Mouse (Mus musculus) cerebellum, adult 11 months (tissue): ENCODE measurements around the gene Rxrb.

Experiments used
- DNase-seq: peaks from one replicate; pipeline ENCODE4 v3.0.0; 2022

Rxrb gene

DNA sequence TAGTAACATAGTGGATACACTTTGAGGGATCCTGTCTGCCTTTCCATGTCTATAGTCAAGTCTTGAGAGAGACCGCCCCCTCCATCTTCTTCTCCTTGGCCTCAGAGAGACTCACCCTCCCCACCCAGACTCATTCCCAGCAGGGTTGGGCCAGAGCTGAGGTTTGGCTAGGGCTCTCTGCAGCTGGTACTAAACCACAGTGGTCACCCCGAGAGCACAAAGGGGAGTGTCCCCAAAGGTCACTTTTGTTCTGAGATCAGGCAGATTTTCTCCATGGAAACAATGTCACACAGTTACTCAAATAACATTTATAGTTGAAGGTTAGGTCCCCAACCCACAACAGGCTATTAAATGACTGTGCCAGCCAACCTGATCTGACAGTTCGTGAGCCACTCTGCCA lies 37.3 kb downstream of the Rxrb start:
- DNase-seq = no peak

DNA sequence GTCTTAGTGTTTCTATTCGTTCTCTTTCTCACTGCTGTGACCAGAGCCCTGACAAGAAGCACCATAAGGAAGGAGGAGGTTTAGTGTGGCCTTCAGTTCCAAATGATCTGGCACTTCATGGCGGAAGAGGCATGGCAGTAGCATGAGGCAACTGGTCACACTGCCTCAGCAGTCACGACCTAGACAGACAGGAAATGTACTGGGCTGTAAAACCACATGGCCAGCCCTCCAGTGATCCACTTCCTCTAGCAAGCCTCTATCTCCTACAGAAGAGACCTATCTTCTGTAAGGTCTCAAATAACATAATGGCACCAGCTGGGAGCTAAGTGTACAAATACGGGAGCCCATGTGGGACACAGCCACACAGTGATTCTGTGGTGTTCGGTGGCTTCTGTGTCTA lies 40.5 kb downstream of the Rxrb start:
- DNase-seq = no peak

DNA sequence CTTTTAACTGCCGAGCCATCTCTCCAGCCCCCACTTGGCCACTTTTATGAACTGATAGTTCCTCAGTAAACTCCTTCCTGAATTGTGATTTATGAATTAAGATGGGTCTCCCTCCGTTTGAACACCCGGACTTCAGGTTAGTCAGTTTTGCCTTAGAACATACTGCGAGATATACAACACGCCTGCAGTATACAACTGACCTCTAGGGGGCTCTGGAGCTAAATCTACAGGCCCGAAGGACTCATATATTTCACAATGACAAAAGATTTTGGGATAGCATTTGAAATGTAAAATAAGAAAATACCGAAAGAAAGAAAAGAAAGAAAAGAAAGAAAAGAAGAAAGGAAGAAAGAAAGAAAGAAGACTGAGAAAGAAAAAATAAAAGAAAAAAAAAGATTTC lies 43.7 kb downstream of the Rxrb start:
- peak; percentile 42 for DNase-seq

DNA sequence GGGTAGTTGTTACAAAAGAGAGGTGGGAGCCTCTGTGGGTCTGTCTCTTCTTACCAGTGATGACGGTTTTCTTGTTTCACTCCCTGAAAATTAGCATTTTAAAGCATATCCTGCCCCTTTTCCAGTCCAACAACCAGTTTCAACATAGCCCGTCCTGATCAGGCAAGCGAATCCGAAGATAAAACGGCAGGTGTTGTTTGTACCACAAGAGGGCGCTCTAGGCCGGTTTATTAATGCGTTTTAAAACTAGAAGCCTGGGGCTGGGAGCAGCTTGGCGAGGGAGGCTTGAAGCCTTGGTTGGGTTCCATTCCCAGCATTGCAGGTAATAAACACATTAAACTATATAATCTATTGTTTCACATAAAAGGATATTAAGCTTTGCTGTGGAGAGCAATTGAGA lies 45.9 kb downstream of the Rxrb start:
- DNase-seq = peak; percentile 43

DNA sequence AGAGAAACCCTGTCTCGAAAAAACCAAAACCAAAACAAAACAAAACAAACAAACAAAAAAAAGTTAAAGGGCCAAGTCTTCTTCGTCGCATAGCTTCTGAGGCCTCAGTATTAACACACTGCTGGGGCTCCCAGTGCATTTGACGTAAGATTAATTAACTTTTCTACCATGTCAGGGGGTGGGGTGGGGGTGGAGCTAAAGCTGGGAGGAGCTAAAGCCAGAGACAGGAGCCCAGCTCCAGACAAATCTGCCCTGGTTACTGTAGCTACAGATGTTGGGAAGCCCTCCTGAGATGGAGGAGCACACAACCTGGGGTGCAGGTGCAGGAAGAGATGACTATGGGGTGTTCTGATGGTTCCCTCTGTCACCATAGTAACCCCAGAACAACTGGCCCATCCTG lies 46.5 kb downstream of the Rxrb start:
- no peak for DNase-seq

DNA sequence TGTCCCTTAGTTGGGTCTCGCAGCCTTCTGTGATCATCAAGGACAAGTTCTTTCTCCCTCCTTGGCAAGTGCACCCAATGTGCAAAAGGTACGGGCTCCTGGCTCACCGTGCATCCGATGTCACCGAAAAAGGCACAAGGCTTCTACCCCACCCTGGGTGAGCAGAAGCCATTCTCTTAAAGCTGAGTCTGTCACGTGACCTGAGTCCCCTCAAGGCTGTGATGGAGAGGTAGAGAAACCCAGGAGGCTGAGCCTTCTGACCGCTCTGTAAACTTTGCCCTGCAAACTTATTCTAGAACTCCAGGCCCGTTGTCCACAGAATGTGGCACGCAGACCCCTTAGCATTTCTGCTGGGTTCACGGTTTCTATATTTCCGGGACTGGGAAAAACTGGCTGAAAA lies 47.4 kb downstream of the Rxrb start:
- no peak for DNase-seq

DNA sequence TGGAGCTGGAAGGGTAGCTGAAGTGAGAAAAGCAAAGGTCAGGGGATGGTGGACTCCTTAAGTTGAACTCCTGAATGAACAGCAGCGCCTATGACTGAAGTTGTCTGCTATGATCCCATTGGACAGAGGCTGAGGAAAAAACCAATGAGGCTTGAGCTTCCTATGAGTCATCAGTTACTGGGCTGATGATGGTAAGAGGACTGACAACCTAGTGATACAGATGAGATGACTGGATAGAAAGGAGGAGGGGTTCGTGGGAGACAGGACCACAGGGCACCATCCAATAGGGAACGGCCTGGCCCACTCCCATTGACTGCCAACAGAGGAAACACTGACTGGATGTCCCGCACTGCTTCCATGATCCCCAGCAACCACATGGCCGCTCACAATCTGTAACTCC lies 48.0 kb downstream of the Rxrb start:
- no peak for DNase-seq

DNA sequence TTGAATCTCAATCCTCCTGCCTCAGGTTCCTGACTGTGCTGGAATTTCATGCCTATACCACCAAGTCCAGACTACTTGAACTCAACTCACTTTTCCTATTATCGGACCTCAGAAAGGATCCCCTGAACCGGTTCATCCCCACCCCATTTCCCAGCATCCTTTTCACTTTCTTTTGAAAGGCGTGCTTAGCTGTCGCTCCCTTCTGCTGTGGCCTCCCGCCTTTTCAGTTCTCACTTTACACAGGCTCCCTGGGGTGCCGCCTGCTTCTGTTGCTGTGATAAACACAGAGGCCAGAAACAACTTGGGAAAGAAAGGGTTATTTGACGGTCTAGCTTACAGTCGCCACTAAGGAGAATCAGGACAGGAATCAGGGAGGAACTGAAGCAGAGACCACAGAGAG lies 51.5 kb downstream of the Rxrb start:
- DNase-seq = no peak

DNA sequence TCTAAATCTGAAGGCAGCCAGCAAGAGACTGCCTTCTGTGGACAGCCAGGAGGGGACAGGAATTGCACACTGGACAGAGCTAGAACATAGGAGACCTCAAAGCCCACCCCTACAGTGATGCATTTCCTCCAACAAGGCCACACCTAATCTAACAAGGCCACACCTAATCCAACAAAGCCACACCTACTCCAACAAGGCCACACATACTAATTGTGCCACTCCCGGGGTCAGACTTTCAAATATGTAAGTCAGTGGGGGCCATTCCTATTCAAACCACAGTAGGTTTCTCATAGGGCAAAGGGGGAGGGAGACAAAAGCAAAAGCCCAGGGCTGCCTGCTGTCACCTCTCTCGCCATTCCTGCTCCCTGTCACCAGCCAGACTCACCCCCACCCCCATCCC lies 55.8 kb downstream of the Rxrb start:
- no peak for DNase-seq
